Mouse (Mus musculus): ENCODE measurements around the gene Rapgef5. TPM values are rescaled to one million over a fixed set of nuclear protein-coding genes. Genes with fewer than 3 reads are reported as not detected.
A peak's percentile ranks its signal among the peaks of the same experiment; 100 is the strongest.
"Not testable (repeated sequence)": the region's sequence is repeated elsewhere in the genome, so short reads cannot be mapped to it uniquely, and the experiment has no call there.

The Rapgef5 gene
- polyA plus RNA-seq, 2 experiments, result 5.6 to 8.6 TPM

DNA sequence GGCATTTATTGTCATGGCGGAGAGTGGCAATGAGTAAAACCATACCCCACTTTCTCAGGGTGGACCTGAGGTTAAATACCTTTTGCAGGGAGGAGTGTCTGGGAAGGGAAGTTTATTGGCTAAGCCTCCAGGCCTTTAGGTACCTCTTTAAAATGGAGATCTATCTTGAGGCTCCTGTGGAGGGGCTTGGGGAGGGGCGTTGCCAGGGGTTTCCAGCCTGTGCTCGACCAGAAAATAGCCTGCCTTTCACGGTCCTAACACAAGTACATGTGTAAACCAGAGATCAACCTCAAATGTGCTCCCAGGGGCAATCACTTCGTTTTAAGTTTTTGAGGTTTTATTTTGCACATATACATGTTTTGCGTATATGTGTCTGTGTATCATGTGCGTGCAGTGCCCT, 272.7 kb downstream of the Rapgef5 start:
- H3K36me3 ChIP-seq (ENCODE audit: control insufficient read depth, insufficient read depth, low read length), result no peaks in the 10 kb centered on the region
- 0 out of 2 replicates have a peak, but pooled peaks cover 3% of the 10 kb centered on the region for H3K4me1 ChIP-seq (ENCODE audit: control insufficient read depth, insufficient read depth, low read length)
- H3K27ac ChIP-seq (replicated peaks; ENCODE audit: low read depth, low read length), result no peak overlapping the region
- H3K4me3 ChIP-seq (replicated peaks; ENCODE audit: low read length), result peak overlapping the region; percentile 26; the same call in 1 of the 2 replicates
- no peaks in the 10 kb centered on the region for H3K9me3 ChIP-seq (ENCODE audit: control insufficient read depth, low read length)
- H3K27me3 ChIP-seq (ENCODE audit: control insufficient read depth, insufficient read depth, low read length), result no peaks in the 10 kb centered on the region
- no peak overlapping the region for H3K9ac ChIP-seq (ENCODE audit: low read depth, low read length, severe bottlenecking)
- WGBS, result 32% methylated on average over 7 of the region's 7 CpGs
- DNase-seq (ENCODE audit: low spot score) (no peak), ATAC-seq (ENCODE audit: low FRiP score, low read depth) (0 out of 2 replicates have a peak, but pooled peaks have one; percentile 26)
- H3K4me2 ChIP-seq (replicated peaks; ENCODE audit: low read depth, low read length, severe bottlenecking), result peak overlapping the region; percentile 55; the same call in 1 of the 2 replicates
- no peak for TF ChIP-seq POLR2A (IDR thresholded peaks at IDR 0.05; ENCODE audit: borderline replicate concordance, extremely low read depth, insufficient read depth, insufficient read length)

DNA sequence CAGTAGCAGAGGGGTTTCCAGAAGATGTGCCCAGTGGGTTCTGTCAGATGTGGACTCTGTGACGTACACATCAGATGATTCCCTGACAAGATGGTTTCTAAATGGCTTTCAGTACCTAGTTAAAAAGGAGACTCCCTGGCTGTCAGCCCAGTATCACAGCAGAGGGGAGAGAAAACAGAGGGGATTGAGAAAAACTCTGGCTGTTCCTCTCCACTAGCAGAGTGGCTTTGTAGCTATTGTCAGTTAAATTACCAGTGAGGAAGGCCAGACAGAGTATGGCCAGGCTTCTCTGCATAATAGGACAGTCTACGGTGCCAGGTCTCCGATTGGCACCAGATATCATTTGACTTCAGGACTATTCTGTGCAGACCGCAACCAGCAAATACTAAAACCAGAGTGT, 279.0 kb downstream of the Rapgef5 start:
- ATAC-seq (ENCODE audit: low FRiP score, low read depth), result no peak
- TF ChIP-seq POLR2A (IDR thresholded peaks at IDR 0.05; ENCODE audit: borderline replicate concordance, extremely low read depth, insufficient read depth, insufficient read length), result no peak
- H3K4me3 ChIP-seq (replicated peaks; ENCODE audit: low read length), result no peak overlapping the region
- no peaks in the 10 kb centered on the region for H3K36me3 ChIP-seq (ENCODE audit: control insufficient read depth, insufficient read depth, low read length)
- WGBS, result 87% methylated on average over 4 of the region's 4 CpGs
- H3K9me3 ChIP-seq (ENCODE audit: control insufficient read depth, low read length), result no peaks in the 10 kb centered on the region
- DNase-seq (ENCODE audit: low spot score), result no peak
- H3K4me2 ChIP-seq (replicated peaks; ENCODE audit: low read depth, low read length, severe bottlenecking), result no peak overlapping the region
- H3K4me1 ChIP-seq (ENCODE audit: control insufficient read depth, insufficient read depth, low read length), result no peaks in the 10 kb centered on the region
- H3K27ac ChIP-seq (replicated peaks; ENCODE audit: low read depth, low read length), result no peak overlapping the region
- H3K9ac ChIP-seq (ENCODE audit: low read depth, low read length, severe bottlenecking), result no peak overlapping the region
- H3K27me3 ChIP-seq (ENCODE audit: control insufficient read depth, insufficient read depth, low read length), result no peaks in the 10 kb centered on the region

GRCm38 (mm10) chr12:117803989-117804388, 287.7 kb downstream of the Rapgef5 start, which contains the start of gene Cdca7l:
Cdca7l (plus strand) TSS chr12:117804289.
- not testable (repeated sequence) for H3K9me3 ChIP-seq (ENCODE audit: control insufficient read depth, low read length); H3K4me3 ChIP-seq (replicated peaks; ENCODE audit: low read length); H3K4me2 ChIP-seq (replicated peaks; ENCODE audit: low read depth, low read length, severe bottlenecking); H3K27me3 ChIP-seq (ENCODE audit: control insufficient read depth, insufficient read depth, low read length); ATAC-seq (ENCODE audit: low FRiP score, low read depth); H3K9ac ChIP-seq (ENCODE audit: low read depth, low read length, severe bottlenecking); H3K27ac ChIP-seq (replicated peaks; ENCODE audit: low read depth, low read length); H3K36me3 ChIP-seq (ENCODE audit: control insufficient read depth, insufficient read depth, low read length); DNase-seq (ENCODE audit: low spot score)
- WGBS, result no CpG with 5 or more reads among the region's 6 CpGs
- peaks cover 11% of the 10 kb centered on the region; the same call in 1 of the 2 replicates for H3K4me1 ChIP-seq (ENCODE audit: control insufficient read depth, insufficient read depth, low read length)

GRCm38 (mm10) chr12:117805576-117805975, 289.3 kb downstream of the Rapgef5 start:
- WGBS, result 66% methylated on average over 4 of the region's 4 CpGs
- Histone ChIP-seq H3K36me3 (ENCODE audit: control insufficient read depth, insufficient read depth, low read length) (no peaks in the 10 kb centered on the region), H3K27ac (replicated peaks; ENCODE audit: low read depth, low read length) (no peak overlapping the region), H3K4me1 (ENCODE audit: control insufficient read depth, insufficient read depth, low read length) (peaks cover 20% of the 10 kb centered on the region; the same call in 1 of the 2 replicates), H3K9me3 (ENCODE audit: control insufficient read depth, low read length) (no peaks in the 10 kb centered on the region), H3K4me3 (replicated peaks; ENCODE audit: low read length) (no peak overlapping the region), H3K4me2 (replicated peaks; ENCODE audit: low read depth, low read length, severe bottlenecking) (no peak overlapping the region), H3K27me3 (ENCODE audit: control insufficient read depth, insufficient read depth, low read length) (0 out of 2 replicates have a peak, but pooled peaks cover 4% of the 10 kb centered on the region), H3K9ac (ENCODE audit: low read depth, low read length, severe bottlenecking) (no peak overlapping the region)
- no peak for ATAC-seq (ENCODE audit: low FRiP score, low read depth)
- TF ChIP-seq POLR2A (IDR thresholded peaks at IDR 0.05; ENCODE audit: borderline replicate concordance, extremely low read depth, insufficient read depth, insufficient read length), result no peak
- DNase-seq (ENCODE audit: low spot score), result no peak

GRCm38 (mm10) chr12:117806007-117806451, 289.8 kb downstream of the Rapgef5 start:
- WGBS, result 26% methylated on average over 12 of the region's 12 CpGs
- no peak overlapping the region for H3K9ac ChIP-seq (ENCODE audit: low read depth, low read length, severe bottlenecking)
- no peaks in the 10 kb centered on the region for H3K9me3 ChIP-seq (ENCODE audit: control insufficient read depth, low read length)
- no peak overlapping the region for H3K27ac ChIP-seq (replicated peaks; ENCODE audit: low read depth, low read length)
- no peak overlapping the region for H3K4me3 ChIP-seq (replicated peaks; ENCODE audit: low read length)
- 0 out of 2 replicates have a peak, but pooled peaks cover 4% of the 10 kb centered on the region for H3K27me3 ChIP-seq (ENCODE audit: control insufficient read depth, insufficient read depth, low read length)
- no peak overlapping the region for H3K4me2 ChIP-seq (replicated peaks; ENCODE audit: low read depth, low read length, severe bottlenecking)
- ATAC-seq (ENCODE audit: low FRiP score, low read depth) (no peak), DNase-seq (ENCODE audit: low spot score) (no peak)
- no peaks in the 10 kb centered on the region for H3K36me3 ChIP-seq (ENCODE audit: control insufficient read depth, insufficient read depth, low read length)
- H3K4me1 ChIP-seq (ENCODE audit: control insufficient read depth, insufficient read depth, low read length), result peaks cover 20% of the 10 kb centered on the region; the same call in 1 of the 2 replicates
- no peak for TF ChIP-seq POLR2A (IDR thresholded peaks at IDR 0.05; ENCODE audit: borderline replicate concordance, extremely low read depth, insufficient read depth, insufficient read length)

Measured in limb, embryonic 14.5 days (tissue).